Mouse (Mus musculus): ENCODE data around the gene Olfr872. TPM values are rescaled to one million over a fixed set of nuclear protein-coding genes. Genes with fewer than 3 reads are reported as not detected.
"Not testable (repeated sequence)": the region's sequence is repeated elsewhere in the genome, so short reads cannot be mapped to it uniquely, and the experiment has no call there.

Gene Olfr872
- not detected for total RNA-seq (2021)
- long read RNA-seq, experiment 1, result 0 reads
- long read RNA-seq, experiment 2, result 0 reads

GRCm38 (mm10) chr9:20236819-20237218 is at the start of gene Olfr872:
TSS of gene Olfr872 (plus strand) at chr9:20237119.
- intact Hi-C loops (cut with DNase I), result no loop called here
- DNase-seq, result no peak

- no peak for DNase-seq
- intact Hi-C loops (cut with DNase I), result no loop called here
Measured at GRCm38 (mm10) chr9:20202131-20202530, 34.8 kb upstream of the Olfr872 start.

GRCm38 (mm10) chr9:20203413-20203984 is 33.4 kb upstream of the Olfr872 start:
- DNase-seq; intact Hi-C loops (cut with DNase I): not testable (repeated sequence)

GRCm38 (mm10) chr9:20210812-20211211 is 26.1 kb upstream of the Olfr872 start:
- intact Hi-C loops (cut with DNase I), result no loop called here
- DNase-seq, result no peak

DNA sequence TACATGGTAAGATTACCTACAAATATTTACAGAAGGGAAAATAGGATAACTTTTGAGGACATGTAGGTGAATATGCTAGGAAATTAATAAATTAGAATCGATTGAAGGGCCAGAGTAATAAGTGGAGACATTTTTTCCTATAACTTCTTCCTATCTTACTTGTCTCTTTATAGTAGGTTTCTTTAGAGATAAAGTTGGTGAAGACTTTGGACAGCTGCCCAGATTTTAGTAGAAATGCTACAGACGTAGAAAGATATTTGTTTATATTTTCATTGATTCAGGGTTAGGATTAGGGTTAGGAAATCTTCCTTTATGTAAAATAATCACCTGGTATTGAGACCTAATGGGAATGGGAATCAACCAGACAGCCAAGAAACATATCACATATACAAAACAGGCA is 25.4 kb upstream of the Olfr872 start:
- intact Hi-C loops (cut with DNase I), result no loop called here
- no peak for DNase-seq

- DNase-seq, result no peak
- intact Hi-C loops (cut with DNase I), result no loop called here
Measured at GRCm38 (mm10) chr9:20211907-20212306, 25.0 kb upstream of the Olfr872 start, which contains the start of gene Olfr871. TSS of gene Olfr871 (plus strand) at chr9:20212207.

GRCm38 (mm10) chr9:20237378-20237777 is 459 bp downstream of the Olfr872 start:
- no peak for DNase-seq
- intact Hi-C loops (cut with DNase I), result no loop called here

DNA sequence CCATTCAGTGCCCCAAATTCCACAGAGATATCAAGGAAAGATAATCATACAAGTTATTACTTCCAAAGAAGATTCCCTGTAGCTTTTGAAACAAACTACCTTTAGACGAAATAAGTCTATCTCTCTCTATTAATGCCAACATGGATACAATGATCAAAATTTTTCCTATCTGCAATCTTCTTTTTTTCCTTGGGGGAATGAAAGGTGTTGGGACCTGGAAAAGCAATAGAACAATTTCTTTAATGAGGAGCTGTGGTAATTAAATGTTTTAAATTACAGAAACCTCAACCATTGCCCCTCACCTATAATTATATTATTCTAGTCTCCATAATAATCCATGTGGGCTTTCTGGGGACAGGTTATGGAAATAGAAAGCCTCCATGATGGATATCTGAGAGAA is 45.1 kb downstream of the Olfr872 start, which contains the start of gene Olfr39:
TSS of gene Olfr39 (plus strand) at position 301 of the 400 bp plus-strand sequence.
- intact Hi-C loops (cut with DNase I), result no loop called here
- DNase-seq, result no peak

- DNase-seq; intact Hi-C loops (cut with DNase I): not testable (repeated sequence)
Measured at GRCm38 (mm10) chr9:20295562-20295961, 58.6 kb downstream of the Olfr872 start.

GRCm38 (mm10) chr9:20298232-20298631 is 61.3 kb downstream of the Olfr872 start, which contains the start of gene Olfr873:
TSS of gene Olfr873 (plus strand) at chr9:20298532.
- intact Hi-C loops (cut with DNase I), result no loop called here
- no peak for DNase-seq

Other genes starting within 250 kb of the Olfr872 start
- gene Olfr866, start 209.1 kb upstream of the Olfr872 start, total RNA-seq (2021), result not detected
- not detected for gene Olfr867, start 179.6 kb upstream of the Olfr872 start, total RNA-seq (2021)
- not detected for gene Olfr868, start 138.5 kb upstream of the Olfr872 start, total RNA-seq (2021)
- not detected for gene Olfr869, start 108.1 kb upstream of the Olfr872 start, total RNA-seq (2021)
- gene Olfr870, start 63.1 kb upstream of the Olfr872 start, total RNA-seq (2021), result not detected
- not detected for gene Olfr871, start 24.9 kb upstream of the Olfr872 start, total RNA-seq (2021)
- not detected for gene Olfr39, start 45.2 kb downstream of the Olfr872 start, total RNA-seq (2021)
- not detected for gene Olfr873, start 61.4 kb downstream of the Olfr872 start, total RNA-seq (2021)
- gene Olfr18, start 99.0 kb downstream of the Olfr872 start, total RNA-seq (2021), result not detected
- 10 to 100 TPM; 11.9 TPM for gene Zfp560, start 148.1 kb downstream of the Olfr872 start, total RNA-seq (2021)
- gene Zfp26, start 223.0 kb downstream of the Olfr872 start, total RNA-seq (2021), result 10 to 100 TPM; 14.3 to 15.3 TPM

All from heart, postnatal 14 days (tissue).